ENCODE assay signal across 8 mouse cellular contexts in genomic region chr16:40968088-40968860, GRCm38 (mm10).
DNase-seq lines count a peak whose midpoint lies in the region; ATAC-seq and TF ChIP-seq lines count a peak whose summit lies in the region.

No protein-coding gene starts in this region.

- no peaks in the 10 kb centered on the region for H3K27me3 ChIP-seq in forebrain, embryonic 14.5 days (replicated peaks; ENCODE audit: control insufficient read depth, insufficient read depth, low read length)
- no peaks in the 10 kb centered on the region for H3K27me3 ChIP-seq in heart, postnatal 0 days (ENCODE audit: control insufficient read depth, insufficient read depth, low read length)
- H3K27me3 ChIP-seq in liver, embryonic 12.5 days (replicated peaks), result no peaks in the 10 kb centered on the region

- H3K4me2 ChIP-seq in forebrain, embryonic 14.5 days (ENCODE audit: low read length), result peak overlapping the region; percentile 47
- H3K4me2 ChIP-seq in heart, postnatal 0 days (ENCODE audit: low read depth, low read length), result peak overlapping the region; percentile 45
- peak overlapping the region; percentile 30 for H3K4me2 ChIP-seq in liver, embryonic 12.5 days

- no peak for TF ChIP-seq EP300 in heart, postnatal 0 days (IDR thresholded peaks at IDR 0.05; ENCODE audit: low read depth)

- no peaks in the 10 kb centered on the region for H3K4me1 ChIP-seq in forebrain, embryonic 14.5 days (ENCODE audit: control insufficient read depth, insufficient read depth, low read length)
- H3K4me1 ChIP-seq in heart, postnatal 0 days (ENCODE audit: control insufficient read depth, insufficient read depth), result no peaks in the 10 kb centered on the region
- H3K4me1 ChIP-seq in liver, embryonic 12.5 days, result no peaks in the 10 kb centered on the region
- H3K4me1 ChIP-seq in olfactory bulb, adult 2 months (ENCODE audit: control insufficient read depth, insufficient read depth, low read length), result peaks cover 2% of the 10 kb centered on the region; the same call in 1 of the 2 replicates

- H3K4me3 ChIP-seq in forebrain, embryonic 14.5 days (ENCODE audit: low read depth, low read length), result peak overlapping the region; percentile 11; the same call in 1 of the 2 replicates
- H3K4me3 ChIP-seq in heart, postnatal 0 days (ENCODE audit: low read depth, low read length), result no peak overlapping the region
- H3K4me3 ChIP-seq in liver, embryonic 12.5 days, result no peak overlapping the region
- peak overlapping the region; percentile 6; the same call in 1 of the 2 replicates for H3K4me3 ChIP-seq in olfactory bulb, adult 2 months (ENCODE audit: insufficient read depth, low read depth, low read length)

- no peaks in the 10 kb centered on the region for H3K36me3 ChIP-seq in forebrain, embryonic 14.5 days (ENCODE audit: control insufficient read depth, insufficient read depth, low read length)
- H3K36me3 ChIP-seq in heart, postnatal 0 days (replicated peaks; ENCODE audit: control insufficient read depth, insufficient read depth, low read length), result no peaks in the 10 kb centered on the region
- no peaks in the 10 kb centered on the region for H3K36me3 ChIP-seq in liver, embryonic 12.5 days

- 20% methylated on average over 17 of the region's 17 CpGs for WGBS in forebrain, embryonic 14.5 days
- WGBS in heart, postnatal 0 days, result 25% methylated on average over 17 of the region's 17 CpGs
- 21% methylated on average over 17 of the region's 17 CpGs for WGBS in liver, embryonic 12.5 days (ENCODE audit: insufficient replicate concordance)
- 17% methylated on average over 17 of the region's 17 CpGs for WGBS in olfactory bulb, adult 2 months

- no peaks in the 10 kb centered on the region for H3K9me3 ChIP-seq in forebrain, embryonic 14.5 days (replicated peaks; ENCODE audit: control insufficient read depth, low read length)
- no peaks in the 10 kb centered on the region for H3K9me3 ChIP-seq in heart, postnatal 0 days (replicated peaks; ENCODE audit: control insufficient read depth, low read length)
- no peaks in the 10 kb centered on the region for H3K9me3 ChIP-seq in liver, embryonic 12.5 days (replicated peaks)

- no peak for TF ChIP-seq POLR2A in olfactory bulb, adult 2 months (IDR thresholded peaks at IDR 0.05; ENCODE audit: insufficient read depth, low read depth, low read length)

- TF ChIP-seq CTCF in heart, postnatal 0 days (IDR thresholded peaks at IDR 0.05; ENCODE audit: low read depth), result peak; percentile 87
- peak; percentile 30 for TF ChIP-seq CTCF in olfactory bulb, adult 2 months (IDR thresholded peaks at IDR 0.05; ENCODE audit: insufficient read depth, low read depth, low read length)

- peak; percentile 98 for ATAC-seq in cerebellum, adult (ENCODE audit: insufficient number of reproducible peaks, low FRiP score, low TSS enrichment)
- ATAC-seq in forebrain, embryonic 14.5 days, result peak; percentile 99
- ATAC-seq in heart, postnatal 0 days (ENCODE audit: insufficient read depth, low read depth), result peak; percentile 87
- ATAC-seq in liver, embryonic 12.5 days, result peak; percentile 54; the same call in 1 of the 2 replicates

- H3K9ac ChIP-seq in forebrain, embryonic 14.5 days (ENCODE audit: low read length), result peak overlapping the region; percentile 55
- no peak overlapping the region for H3K9ac ChIP-seq in heart, postnatal 0 days (replicated peaks; ENCODE audit: low read depth, low read length)
- H3K9ac ChIP-seq in liver, embryonic 12.5 days, result no peak overlapping the region

- no peak overlapping the region for H3K27ac ChIP-seq in forebrain, embryonic 14.5 days (ENCODE audit: low read depth, low read length)
- H3K27ac ChIP-seq in heart, postnatal 0 days (ENCODE audit: low read depth), result no peak overlapping the region
- no peak overlapping the region for H3K27ac ChIP-seq in liver, embryonic 12.5 days
- no peak overlapping the region for H3K27ac ChIP-seq in olfactory bulb, adult 2 months (ENCODE audit: insufficient read depth, low read depth, low read length)

- DNase-seq in 416B (ENCODE audit: low read depth), result peak; percentile 55
- peak; percentile 95 for DNase-seq in forebrain, embryonic 14.5 days (ENCODE audit: low spot score)
- peak; percentile 76 for DNase-seq in heart, postnatal 0 days (ENCODE audit: low spot score)
- peak; percentile 53 to 87 for DNase-seq in kidney, postnatal 36 days
- DNase-seq in yolk sac, embryonic 10.5 days (ENCODE audit: low spot score), result peak; percentile 29

Comparison
In these comparisons a context has a peak if more than half of its experiments do, and no peak if none do; other contexts are left out.
1. DNase-seq: peak in every context shown above with its lines; median percentile 95 in forebrain, embryonic 14.5 days; 76 in heart, postnatal 0 days; 70 in kidney, postnatal 36 days; 55 in 416B; 29 in yolk sac, embryonic 10.5 days.
2. H3K4me3 ChIP-seq: peak in forebrain, embryonic 14.5 days (single experiment) and olfactory bulb, adult 2 months (single experiment); none in heart, postnatal 0 days (single experiment) and liver, embryonic 12.5 days (single experiment).
3. Peak in every context shown above with its lines, with median percentiles within 50 percentile points of each other: ATAC-seq and H3K4me2 ChIP-seq.